Mouse (Mus musculus) heart, embryonic 10.5 days (tissue): ENCODE measurements around the gene Tcf7l1. TPM values are rescaled to one million over a fixed set of nuclear protein-coding genes. Genes with fewer than 3 reads are reported as not detected.

Experiments
- DNase-seq: peaks from one replicate; pipeline ENCODE4 v3.0.0-alpha.2; 2017; ENCODE audit warnings: low spot score
- H3K27ac ChIP-seq: fragments of 300-500 bp; sonication (generic); 2 replicates; pipeline ENCODE4 v1.5.1; 2016; ENCODE audit warnings: mild to moderate bottlenecking
- H3K27me3 ChIP-seq: fragments of 300-500 bp; sonication (generic); 2 replicates; pipeline ENCODE4 v1.6.1; 2016; ENCODE audit warnings: mild to moderate bottlenecking; ENCODE audit not compliant: poor library complexity, insufficient read depth, severe bottlenecking
- H3K36me3 ChIP-seq: fragments of 300-500 bp; sonication (generic); 2 replicates; pipeline ENCODE4 v1.6.1; 2016; ENCODE audit warnings: mild to moderate bottlenecking, moderate library complexity
- H3K4me1 ChIP-seq: fragments of 300-500 bp; sonication (generic); 2 replicates; pipeline ENCODE4 v1.6.1; 2016; ENCODE audit warnings: mild to moderate bottlenecking
- H3K4me3 ChIP-seq: fragments of 300-500 bp; sonication (generic); 2 replicates; pipeline ENCODE4 v1.5.1; 2016; ENCODE audit warnings: mild to moderate bottlenecking, moderate library complexity
- H3K9me3 ChIP-seq: fragments of 300-500 bp; sonication (generic); 2 replicates; pipeline ENCODE4 v1.6.1; 2016; ENCODE audit warnings: mild to moderate bottlenecking, moderate library complexity
- WGBS: fragments of 180-500 bp; shearing (Covaris S2); methylation state at CpG from one replicate; pipeline ENCODE4 v1.1.7; 2016; 5-methylcytosine and 5-hydroxymethylcytosine counted together
- polyA plus RNA-seq: library from polyadenylated mRNA; unstranded; fragments of >200 nt; fragmentation: Nextera tagmentation; extraction: Ambion mirVana; gene quantifications from 2 replicates; pipeline ENCODE4 v1.2.1, GENCODE M21; 2016

Tcf7l1 gene
- polyA plus RNA-seq, 1 experiment from 2014 or later, result 25.9 TPM

GRCm38 (mm10) chr6:72777212-72777611, 11.8 kb downstream of the Tcf7l1 start:
- Histone ChIP-seq H3K9me3 (no peaks in the 10 kb centered on the region), H3K27ac (no peak overlapping the region), H3K27me3 (no peaks in the 10 kb centered on the region), H3K36me3 (peaks cover 41% of the 10 kb centered on the region), H3K4me1 (peaks cover 7% of the 10 kb centered on the region; the same call in 1 of the 2 replicates), H3K4me3 (no peak overlapping the region)
- 93% methylated on average over 4 of the region's 4 CpGs for WGBS
- DNase-seq, result no peak

- no peaks in the 10 kb centered on the region for H3K27me3 ChIP-seq
- H3K4me3 ChIP-seq, result no peak overlapping the region
- no peak overlapping the region for H3K27ac ChIP-seq
- peaks cover 14% of the 10 kb centered on the region for H3K4me1 ChIP-seq
- DNase-seq, result no peak
- H3K9me3 ChIP-seq, result no peaks in the 10 kb centered on the region
- peaks cover 29% of the 10 kb centered on the region for H3K36me3 ChIP-seq
- 57% methylated on average over 3 of the region's 3 CpGs for WGBS
These were observed 14.8 kb downstream of the Tcf7l1 start for GRCm38 (mm10) chr6:72774275-72774674.

- no peaks in the 10 kb centered on the region for H3K27me3 ChIP-seq
- H3K27ac ChIP-seq, result no peak overlapping the region
- WGBS, result 86% methylated on average over 14 of the region's 14 CpGs
- peaks cover 30% of the 10 kb centered on the region for H3K4me1 ChIP-seq
- H3K4me3 ChIP-seq, result no peak overlapping the region
- peaks cover 21% of the 10 kb centered on the region for H3K36me3 ChIP-seq
- no peak for DNase-seq
- 0 out of 2 replicates have a peak, but pooled peaks cover under 1% of the 10 kb centered on the region for H3K9me3 ChIP-seq
These were observed 18.9 kb downstream of the Tcf7l1 start for GRCm38 (mm10) chr6:72769915-72770776.

DNA sequence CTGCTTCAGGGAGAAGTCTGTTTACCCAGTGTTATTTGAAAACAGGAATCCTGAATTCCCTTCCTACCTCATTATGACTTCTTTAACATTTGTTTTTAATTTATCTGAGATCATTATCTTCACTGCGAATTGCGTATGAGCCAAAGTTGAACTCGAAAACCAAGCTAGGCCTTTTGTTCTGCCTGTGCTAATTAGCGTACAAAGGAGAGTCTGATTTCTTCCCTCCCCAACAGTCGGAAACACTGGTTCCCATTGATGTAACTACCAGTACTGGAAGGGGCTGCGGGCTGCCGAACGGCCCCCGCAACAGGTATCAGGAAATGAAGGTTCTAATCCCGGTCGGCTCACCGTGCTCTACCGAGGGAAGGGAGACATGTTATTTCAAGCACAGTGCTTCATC, 19.7 kb downstream of the Tcf7l1 start:
- 77% methylated on average over 13 of the region's 13 CpGs for WGBS
- H3K4me1 ChIP-seq, result peaks cover 33% of the 10 kb centered on the region
- H3K9me3 ChIP-seq, result 0 out of 2 replicates have a peak, but pooled peaks cover 4% of the 10 kb centered on the region
- no peak for DNase-seq
- H3K4me3 ChIP-seq, result no peak overlapping the region
- peaks cover 26% of the 10 kb centered on the region for H3K36me3 ChIP-seq
- no peaks in the 10 kb centered on the region for H3K27me3 ChIP-seq
- no peak overlapping the region for H3K27ac ChIP-seq

GRCm38 (mm10) chr6:72768804-72769203, 20.2 kb downstream of the Tcf7l1 start:
- H3K27me3 ChIP-seq, result no peaks in the 10 kb centered on the region
- H3K9me3 ChIP-seq, result 0 out of 2 replicates have a peak, but pooled peaks cover 4% of the 10 kb centered on the region
- no peak overlapping the region for H3K4me3 ChIP-seq
- WGBS, result 88% methylated on average over 9 of the region's 9 CpGs
- H3K27ac ChIP-seq, result no peak overlapping the region
- peaks cover 26% of the 10 kb centered on the region for H3K36me3 ChIP-seq
- H3K4me1 ChIP-seq, result peaks cover 37% of the 10 kb centered on the region
- DNase-seq, result no peak

GRCm38 (mm10) chr6:72768097-72768496, 21.0 kb downstream of the Tcf7l1 start:
- no peak for DNase-seq
- Histone ChIP-seq H3K27me3 (no peaks in the 10 kb centered on the region), H3K27ac (no peak overlapping the region), H3K9me3 (0 out of 2 replicates have a peak, but pooled peaks cover 4% of the 10 kb centered on the region), H3K36me3 (peaks cover 26% of the 10 kb centered on the region), H3K4me1 (peaks cover 39% of the 10 kb centered on the region), H3K4me3 (no peak overlapping the region)
- 88% methylated on average over 9 of the region's 9 CpGs for WGBS

- WGBS, result 69% methylated on average over 11 of the region's 11 CpGs
- Histone ChIP-seq H3K36me3 (peaks cover 14% of the 10 kb centered on the region), H3K9me3 (0 out of 2 replicates have a peak, but pooled peaks cover 4% of the 10 kb centered on the region), H3K4me3 (no peak overlapping the region), H3K27me3 (no peaks in the 10 kb centered on the region), H3K4me1 (peaks cover 67% of the 10 kb centered on the region), H3K27ac (no peak overlapping the region)
- no peak for DNase-seq
These were observed 25.4 kb downstream of the Tcf7l1 start for GRCm38 (mm10) chr6:72763616-72764015.

DNA sequence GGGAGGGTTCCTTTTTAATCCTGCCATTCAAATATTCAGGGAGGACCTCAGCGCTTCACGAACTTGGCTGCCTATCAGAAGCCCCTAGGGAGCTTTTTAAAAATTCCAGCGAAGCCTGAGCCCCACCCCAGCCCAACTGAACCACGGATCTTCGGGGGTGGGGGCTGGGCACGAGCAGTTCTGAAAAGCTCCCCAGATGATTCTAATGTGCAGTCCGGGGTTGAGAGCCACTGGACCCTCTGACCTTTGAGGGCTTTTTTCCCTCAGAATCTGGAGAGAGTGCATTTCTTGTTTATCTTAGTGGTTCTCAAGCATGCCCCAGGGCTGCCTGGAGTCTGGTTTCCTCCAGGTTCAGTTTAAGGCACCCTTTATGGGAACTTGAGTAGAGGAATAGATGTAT, 27.4 kb downstream of the Tcf7l1 start:
- 0 out of 2 replicates have a peak, but pooled peaks cover 4% of the 10 kb centered on the region for H3K9me3 ChIP-seq
- peaks cover 11% of the 10 kb centered on the region for H3K36me3 ChIP-seq
- H3K27ac ChIP-seq, result peak overlapping the region; percentile 8; the same call in 1 of the 2 replicates
- peak overlapping the region; percentile 16; the same call in 1 of the 2 replicates for H3K4me3 ChIP-seq
- peaks cover 60% of the 10 kb centered on the region for H3K4me1 ChIP-seq
- 24% methylated on average over 7 of the region's 7 CpGs for WGBS
- no peak for DNase-seq
- no peaks in the 10 kb centered on the region for H3K27me3 ChIP-seq

- no peaks in the 10 kb centered on the region for H3K27me3 ChIP-seq
- no peaks in the 10 kb centered on the region for H3K9me3 ChIP-seq
- DNase-seq, result no peak
- WGBS, result 62% methylated on average over 10 of the region's 10 CpGs
- H3K4me1 ChIP-seq, result peaks cover 60% of the 10 kb centered on the region
- H3K27ac ChIP-seq, result no peak overlapping the region
- H3K4me3 ChIP-seq, result no peak overlapping the region
- H3K36me3 ChIP-seq, result 0 out of 2 replicates have a peak, but pooled peaks cover 3% of the 10 kb centered on the region
These were observed 30.6 kb downstream of the Tcf7l1 start for GRCm38 (mm10) chr6:72758239-72759017.

- Histone ChIP-seq H3K27me3 (no peaks in the 10 kb centered on the region), H3K27ac (peak overlapping the region; percentile 67; the same call in 1 of the 2 replicates), H3K9me3 (no peaks in the 10 kb centered on the region), H3K4me1 (peaks cover 47% of the 10 kb centered on the region), H3K4me3 (no peak overlapping the region), H3K36me3 (0 out of 2 replicates have a peak, but pooled peaks cover 3% of the 10 kb centered on the region)
- no peak for DNase-seq
- WGBS, result 50% methylated on average over 14 of the region's 14 CpGs
These were observed 33.7 kb downstream of the Tcf7l1 start for GRCm38 (mm10) chr6:72755267-72755889.

GRCm38 (mm10) chr6:72754215-72754614, 34.8 kb downstream of the Tcf7l1 start:
- Histone ChIP-seq H3K4me3 (no peak overlapping the region), H3K4me1 (peaks cover 41% of the 10 kb centered on the region), H3K27me3 (no peaks in the 10 kb centered on the region), H3K27ac (peak overlapping the region; percentile 52), H3K9me3 (no peaks in the 10 kb centered on the region), H3K36me3 (no peaks in the 10 kb centered on the region)
- whole genome bisulfite sequencing, result 26% methylated on average over 9 of the region's 9 CpGs
- no peak for DNase-seq

GRCm38 (mm10) chr6:72753782-72754181, 35.3 kb downstream of the Tcf7l1 start:
- Histone ChIP-seq H3K9me3 (no peaks in the 10 kb centered on the region), H3K36me3 (no peaks in the 10 kb centered on the region), H3K4me1 (peaks cover 41% of the 10 kb centered on the region), H3K4me3 (no peak overlapping the region), H3K27ac (peak overlapping the region; percentile 52; the same call in 1 of the 2 replicates), H3K27me3 (no peaks in the 10 kb centered on the region)
- no peak for DNase-seq
- 73% methylated on average over 8 of the region's 8 CpGs for WGBS
